Mouse (Mus musculus): ENCODE measurements at regions not wholly inside any gene's neighbourhood (a gene's known extent, or its start where the extent isn't known, plus 50 kb on each side); places are given as distances from the start of the nearest gene placed in this dataset.

GRCm38 (mm10) chr12:19387706-19388105 is 566.6 kb upstream of the Gm21863 start:
- peak; percentile 20 for DNase-seq
